Mouse (Mus musculus): Measurements from ENCODE around the gene Ciao2a. TPM values are rescaled to one million over a fixed set of nuclear protein-coding genes. Genes with fewer than 3 reads are reported as not detected.

Gene Ciao2a
- 53.5 TPM for polyA plus RNA-seq (2014; fragmentation: Illumina TruSeq; extraction: RNeasy Lipid Tissue Mini Kit (QIAGEN cat#74804); ENCODE audit: low read depth, low replicate concordance)

DNA sequence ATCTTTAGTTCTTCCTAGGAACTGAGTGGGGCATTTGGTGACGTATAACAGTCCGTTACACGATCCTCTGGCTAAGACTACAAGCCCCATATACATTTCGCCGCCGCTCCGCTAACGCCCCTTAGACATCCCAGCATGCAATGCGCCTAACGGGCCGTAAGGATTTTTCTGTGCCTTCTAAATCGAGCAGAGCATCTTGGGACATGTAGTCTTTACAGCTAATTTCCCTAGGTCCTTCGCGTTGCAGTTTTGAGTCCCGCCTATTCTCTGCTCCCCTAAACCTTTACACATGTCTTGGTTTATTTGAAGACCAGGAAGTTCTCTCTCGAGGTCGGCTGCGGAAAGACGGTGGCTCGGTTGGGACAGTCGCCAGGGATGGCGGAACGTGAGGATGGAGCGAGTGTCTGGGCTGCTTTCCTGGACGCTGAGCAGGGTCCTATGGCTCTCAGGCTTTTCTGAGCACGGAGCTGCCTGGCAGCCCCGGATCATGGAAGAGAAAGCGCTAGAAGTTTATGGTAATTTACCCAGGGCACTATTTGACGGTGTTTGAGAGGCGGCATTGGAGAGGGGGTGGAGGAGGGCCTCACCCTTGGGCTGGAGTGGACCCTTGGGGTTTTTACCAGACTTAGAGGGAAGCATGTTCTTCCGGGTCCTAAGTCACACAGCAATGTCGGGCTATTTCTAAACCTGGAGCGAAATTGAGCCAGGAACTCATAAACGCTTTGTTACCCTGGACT lies at the start of gene Ciao2a, which contains the start of gene Snx1:
Ciao2a (plus strand) TSS at position 156 of the 737 bp plus-strand sequence.
Snx1 (minus strand) TSS at position 132 of the 737 bp plus-strand sequence.

DNA sequence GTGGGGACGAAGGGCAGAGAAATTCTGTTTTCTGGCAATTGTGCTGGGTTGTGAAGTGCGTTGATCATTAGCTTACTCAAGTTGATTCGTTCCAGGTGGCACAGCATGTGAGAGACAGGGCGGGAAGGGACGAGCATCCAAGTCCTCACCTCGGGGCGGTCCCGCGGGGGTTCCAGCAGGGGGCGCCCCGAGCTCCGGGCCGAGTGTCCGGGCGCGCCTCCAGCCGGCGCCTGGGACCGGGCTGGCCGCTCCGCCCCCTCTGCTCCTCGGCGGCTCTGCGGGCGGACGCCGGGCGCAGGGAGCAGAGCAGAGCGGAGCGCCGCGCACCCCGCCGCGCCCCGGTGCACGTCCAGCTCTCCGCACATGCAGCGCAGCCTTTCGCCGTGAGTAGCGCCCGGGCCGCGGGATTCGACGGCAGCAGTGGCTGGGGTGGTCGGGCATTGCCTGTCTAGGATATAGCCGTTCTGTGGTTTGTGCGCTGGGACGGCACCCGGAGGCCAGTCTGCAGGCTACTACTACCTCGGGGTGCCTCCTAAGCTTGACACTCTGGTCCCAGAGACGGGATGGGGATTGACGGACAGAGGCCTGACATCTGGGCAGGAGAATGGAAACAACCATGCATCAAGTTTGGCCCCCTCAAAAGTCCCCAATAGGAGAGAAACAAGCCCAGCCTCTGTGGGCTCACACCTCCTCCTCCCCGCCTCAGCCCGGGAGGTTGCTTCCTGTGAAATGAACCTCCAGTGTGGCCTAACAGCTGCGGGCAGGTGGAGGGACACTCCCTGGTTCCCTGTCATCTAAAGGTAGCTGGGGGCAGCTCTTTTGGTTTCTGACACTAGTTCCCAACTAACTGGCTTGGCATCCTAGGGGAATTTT lies 31.8 kb downstream of the Ciao2a start, which contains the start of gene Dapk2:
Dapk2 (plus strand) TSS at position 266 of the 873 bp plus-strand sequence.

Other genes starting within 250 kb of the Ciao2a start
- 3.9 TPM for gene Pclaf, start 236.4 kb upstream of the Ciao2a start, polyA plus RNA-seq (2014; fragmentation: Illumina TruSeq; extraction: RNeasy Lipid Tissue Mini Kit (QIAGEN cat#74804); ENCODE audit: low read depth, low replicate concordance)
- gene Trip4, start 217.8 kb upstream of the Ciao2a start, polyA plus RNA-seq (2014; fragmentation: Illumina TruSeq; extraction: RNeasy Lipid Tissue Mini Kit (QIAGEN cat#74804); ENCODE audit: low read depth, low replicate concordance), result 55.3 TPM
- 66.4 TPM for gene Csnk1g1, start 217.7 kb upstream of the Ciao2a start, polyA plus RNA-seq (2014; fragmentation: Illumina TruSeq; extraction: RNeasy Lipid Tissue Mini Kit (QIAGEN cat#74804); ENCODE audit: low read depth, low replicate concordance)
- 35.5 TPM for gene Ppib, start 66.4 kb upstream of the Ciao2a start, polyA plus RNA-seq (2014; fragmentation: Illumina TruSeq; extraction: RNeasy Lipid Tissue Mini Kit (QIAGEN cat#74804); ENCODE audit: low read depth, low replicate concordance)
- gene Snx22, start 56.9 kb upstream of the Ciao2a start, polyA plus RNA-seq (2014; fragmentation: Illumina TruSeq; extraction: RNeasy Lipid Tissue Mini Kit (QIAGEN cat#74804); ENCODE audit: low read depth, low replicate concordance), result not detected
- 410 TPM for gene Snx1, start within 50 bp of the Ciao2a start, polyA plus RNA-seq (2014; fragmentation: Illumina TruSeq; extraction: RNeasy Lipid Tissue Mini Kit (QIAGEN cat#74804); ENCODE audit: low read depth, low replicate concordance)
- 0.45 TPM for gene Dapk2, start 31.6 kb downstream of the Ciao2a start, polyA plus RNA-seq (2014; fragmentation: Illumina TruSeq; extraction: RNeasy Lipid Tissue Mini Kit (QIAGEN cat#74804); ENCODE audit: low read depth, low replicate concordance)
- 37.7 TPM for gene Herc1, start 223.8 kb downstream of the Ciao2a start, polyA plus RNA-seq (2014; fragmentation: Illumina TruSeq; extraction: RNeasy Lipid Tissue Mini Kit (QIAGEN cat#74804); ENCODE audit: low read depth, low replicate concordance)